Mouse (Mus musculus): ENCODE measurements around the gene Gm42742.

Gene Gm42742

DNA sequence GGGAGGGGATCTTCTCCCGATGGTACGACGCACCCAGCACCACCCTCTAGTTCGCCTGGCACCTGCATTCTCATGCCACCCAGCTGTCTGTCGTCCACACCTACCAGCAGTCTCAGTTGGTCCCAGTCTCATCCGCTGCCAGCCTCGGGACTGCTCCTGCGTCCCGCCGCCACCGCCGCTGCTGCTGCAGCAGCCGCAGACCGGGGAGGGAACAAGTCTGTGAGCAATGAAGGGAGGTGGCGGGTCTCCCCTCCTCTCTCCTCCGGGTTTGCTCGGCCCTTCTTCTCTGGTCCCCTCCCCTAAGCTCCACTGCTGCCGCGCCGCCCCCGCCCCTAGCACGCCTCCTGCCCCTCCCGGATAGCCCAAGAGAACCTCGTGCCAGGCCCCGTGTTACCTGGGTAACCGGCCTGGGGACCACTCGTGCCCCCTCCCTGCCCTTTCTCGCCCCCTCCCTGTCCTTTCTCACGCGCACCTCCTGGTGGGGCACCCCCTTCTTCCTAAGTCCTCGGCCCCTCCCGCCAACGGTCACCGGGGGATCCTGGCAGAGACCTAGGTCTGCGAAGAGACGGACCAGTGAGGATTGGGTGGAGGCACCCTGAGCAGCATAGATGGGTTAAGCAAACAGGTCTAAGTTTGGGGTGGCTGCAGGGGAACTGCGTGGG is at the start of gene Gm42742, which contains the start of gene Prrt2:
Gene Gm42742 (minus strand): TSS at position 197 of the 662 bp plus-strand sequence.
Gene Prrt2 (minus strand): TSS at position 311 of the 662 bp plus-strand sequence.
- DNase-seq (ENCODE audit: low spot score), result peak; percentile 55

- no peak for DNase-seq (ENCODE audit: low spot score)
Measured at GRCm38 (mm10) chr7:127066317-127066716, 45.4 kb upstream of the Gm42742 start.

GRCm38 (mm10) chr7:127065538-127065937 is 44.6 kb upstream of the Gm42742 start:
- DNase-seq (ENCODE audit: low spot score), result no peak

GRCm38 (mm10) chr7:127055026-127055585 is 34.2 kb upstream of the Gm42742 start:
- DNase-seq (ENCODE audit: low spot score), result no peak

DNA sequence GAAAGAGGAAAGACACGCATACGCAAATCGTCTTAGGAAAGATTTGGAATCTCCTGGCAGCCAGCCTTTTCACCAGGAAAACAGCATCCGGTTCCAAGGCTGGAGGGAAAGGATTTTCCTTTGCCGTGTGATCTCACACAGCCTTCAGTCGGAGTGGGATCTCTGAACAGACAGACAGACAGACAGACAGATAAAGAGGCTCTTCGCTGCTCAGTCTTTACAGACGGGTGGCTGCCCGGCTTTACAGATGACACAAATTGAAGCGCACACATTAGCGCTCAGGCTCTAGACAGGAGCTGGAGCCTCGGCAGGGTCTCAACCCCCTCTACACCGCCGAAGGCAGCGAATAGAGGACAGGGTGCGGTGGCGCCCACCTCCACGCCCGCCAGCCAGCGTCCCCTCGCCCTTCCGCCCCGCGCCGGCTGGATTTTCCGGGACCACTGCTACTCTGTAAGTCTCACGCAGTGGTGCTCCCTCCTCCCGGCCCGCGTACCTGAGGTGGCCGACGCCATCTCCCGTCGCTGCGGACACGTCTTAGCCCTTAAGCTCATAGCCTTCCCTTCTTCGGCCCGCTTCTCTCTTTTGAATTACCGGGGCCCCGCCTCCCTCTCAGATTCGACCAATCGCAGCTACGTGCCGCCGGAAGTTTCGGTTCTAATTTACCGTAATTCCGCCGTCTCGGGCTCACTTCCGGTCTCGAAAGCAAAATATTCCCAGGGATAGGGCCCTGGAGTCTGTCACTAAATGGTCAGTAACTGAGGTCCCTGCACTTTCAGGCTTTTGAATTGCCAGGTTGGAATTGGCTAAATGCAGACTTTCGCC is 21.2 kb upstream of the Gm42742 start, which contains the start of gene Kif22:
Gene Kif22 (minus strand): TSS at position 621 of the 822 bp plus-strand sequence.
- DNase-seq (ENCODE audit: low spot score), result peak; percentile 92

DNA sequence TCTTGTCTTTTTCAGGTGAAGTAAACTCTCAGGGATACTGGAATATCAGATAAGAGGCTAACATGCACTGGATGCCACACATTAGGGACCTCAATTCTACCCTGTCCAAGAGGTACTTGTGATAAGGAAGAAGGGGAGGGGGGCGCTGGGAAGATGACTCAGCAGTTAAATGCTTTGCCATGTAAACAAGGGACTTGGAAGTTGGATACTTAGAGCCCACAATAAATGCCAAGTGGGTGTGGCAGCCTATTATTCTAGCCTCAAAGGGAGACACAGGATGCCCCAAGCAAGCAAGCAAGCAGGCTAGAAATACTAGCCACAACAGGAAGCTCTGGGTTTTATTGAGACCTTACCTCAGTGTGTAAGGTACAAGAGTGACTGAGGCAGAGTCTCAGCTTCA is 10.3 kb upstream of the Gm42742 start:
- DNase-seq (ENCODE audit: low spot score), result no peak

DNA sequence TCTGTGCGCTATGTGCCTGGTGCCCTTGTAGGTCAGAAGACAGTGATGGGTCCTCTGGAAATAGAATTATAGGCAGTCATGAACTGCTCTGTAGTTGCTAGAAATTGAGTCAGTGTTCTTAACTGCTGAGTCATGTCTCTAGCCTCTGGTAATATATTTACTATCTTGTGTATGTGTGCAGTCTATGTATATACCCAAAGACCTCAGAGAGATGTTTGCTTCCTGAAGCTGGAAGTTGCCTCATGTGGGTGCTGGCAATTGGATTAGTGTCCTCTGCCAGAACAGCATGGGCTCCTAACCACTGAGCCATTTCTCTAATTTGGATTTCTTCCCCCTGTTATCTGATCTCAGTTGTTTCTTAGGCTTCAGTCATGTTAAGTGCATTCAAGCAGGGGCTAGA is 9.3 kb upstream of the Gm42742 start:
- no peak for DNase-seq (ENCODE audit: low spot score)

DNA sequence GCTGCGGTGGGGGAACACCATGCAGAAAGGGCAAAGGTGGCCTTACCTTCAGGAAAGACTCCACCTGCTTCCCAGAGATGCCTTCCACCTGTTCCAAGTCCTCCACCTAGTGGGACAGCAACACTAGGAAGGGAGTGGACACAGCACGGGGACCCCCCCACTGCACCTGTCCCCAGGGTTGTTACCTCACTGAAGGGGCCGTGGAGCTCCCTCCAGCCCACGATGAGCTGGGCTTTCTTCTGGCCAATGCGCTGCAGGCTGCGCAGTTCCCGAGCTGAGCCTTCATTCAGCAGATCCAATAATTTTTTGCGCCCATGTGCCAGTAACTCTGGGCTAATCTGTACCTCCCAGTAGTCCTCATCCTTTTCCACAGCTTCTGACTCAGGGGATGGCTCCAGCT is 7.0 kb upstream of the Gm42742 start:
- no peak for DNase-seq (ENCODE audit: low spot score)

DNA sequence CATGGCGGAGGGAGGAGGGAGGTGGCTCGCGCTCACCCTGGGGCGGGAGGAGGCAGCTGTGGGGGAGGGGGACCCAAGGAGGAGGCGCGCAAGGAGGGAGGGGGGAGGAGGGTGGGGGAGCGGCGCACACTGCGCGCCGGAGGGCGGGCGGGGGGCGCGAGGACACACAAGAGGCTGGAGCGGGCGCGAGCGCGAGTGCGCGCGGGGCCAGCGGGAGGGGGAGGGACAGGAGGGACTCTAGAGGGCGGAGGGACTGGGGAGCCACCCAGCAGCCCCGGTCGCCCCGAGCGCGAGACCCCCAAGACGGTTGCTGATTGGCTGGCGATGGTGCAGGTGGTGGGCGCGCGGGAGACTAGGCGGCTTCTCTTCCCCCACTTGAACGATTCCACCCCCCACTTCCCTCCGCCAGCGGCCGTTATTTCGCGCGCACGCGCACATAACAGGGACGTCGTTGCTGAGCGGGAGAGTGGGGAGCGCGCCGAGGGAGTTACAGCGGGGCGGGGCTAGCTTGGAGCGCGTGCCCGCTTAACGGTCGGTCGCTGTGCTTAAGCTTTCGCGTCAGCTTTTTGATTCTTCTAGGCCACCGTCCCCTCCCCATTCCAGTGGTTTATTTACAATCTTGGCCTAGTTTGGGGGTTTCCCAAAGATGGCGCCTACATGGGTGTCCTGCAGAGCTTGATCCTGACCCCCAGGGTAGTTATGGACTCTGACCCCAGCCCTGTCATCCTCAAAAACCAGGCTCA is 6.3 kb upstream of the Gm42742 start, which contains the start of gene Maz:
Gene Maz (minus strand): TSS at position 54 of the 743 bp plus-strand sequence.
- peak; percentile 99 for DNase-seq (ENCODE audit: low spot score)

DNA sequence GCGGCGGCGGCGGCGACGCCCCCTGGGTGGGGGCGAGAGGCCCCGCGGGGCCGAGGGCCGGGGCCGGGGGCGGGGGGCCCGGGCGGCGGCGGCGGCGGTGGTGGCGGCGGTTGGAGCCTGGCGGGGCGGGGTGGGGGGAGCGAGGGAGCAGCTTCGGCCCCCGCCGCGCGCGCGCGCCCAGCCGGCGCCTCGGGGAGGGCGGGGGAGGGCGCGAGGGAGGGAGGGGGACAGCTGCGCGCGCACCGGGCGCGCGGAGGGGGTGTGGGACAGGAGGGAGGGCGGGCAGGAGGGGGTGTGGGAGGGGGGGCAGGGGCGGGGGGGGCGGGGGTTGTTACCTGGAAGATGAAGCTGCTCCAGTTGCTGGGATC is 5.7 kb upstream of the Gm42742 start:
- peak; percentile 61 for DNase-seq (ENCODE audit: low spot score)

- no peak for DNase-seq (ENCODE audit: low spot score)
Measured at GRCm38 (mm10) chr7:127026161-127026600, 5.3 kb upstream of the Gm42742 start.

GRCm38 (mm10) chr7:127025556-127026160 is 4.8 kb upstream of the Gm42742 start:
- DNase-seq (ENCODE audit: low spot score), result no peak

- DNase-seq (ENCODE audit: low spot score), result peak; percentile 62
Measured at GRCm38 (mm10) chr7:127024755-127025555, 4.1 kb upstream of the Gm42742 start.

DNA sequence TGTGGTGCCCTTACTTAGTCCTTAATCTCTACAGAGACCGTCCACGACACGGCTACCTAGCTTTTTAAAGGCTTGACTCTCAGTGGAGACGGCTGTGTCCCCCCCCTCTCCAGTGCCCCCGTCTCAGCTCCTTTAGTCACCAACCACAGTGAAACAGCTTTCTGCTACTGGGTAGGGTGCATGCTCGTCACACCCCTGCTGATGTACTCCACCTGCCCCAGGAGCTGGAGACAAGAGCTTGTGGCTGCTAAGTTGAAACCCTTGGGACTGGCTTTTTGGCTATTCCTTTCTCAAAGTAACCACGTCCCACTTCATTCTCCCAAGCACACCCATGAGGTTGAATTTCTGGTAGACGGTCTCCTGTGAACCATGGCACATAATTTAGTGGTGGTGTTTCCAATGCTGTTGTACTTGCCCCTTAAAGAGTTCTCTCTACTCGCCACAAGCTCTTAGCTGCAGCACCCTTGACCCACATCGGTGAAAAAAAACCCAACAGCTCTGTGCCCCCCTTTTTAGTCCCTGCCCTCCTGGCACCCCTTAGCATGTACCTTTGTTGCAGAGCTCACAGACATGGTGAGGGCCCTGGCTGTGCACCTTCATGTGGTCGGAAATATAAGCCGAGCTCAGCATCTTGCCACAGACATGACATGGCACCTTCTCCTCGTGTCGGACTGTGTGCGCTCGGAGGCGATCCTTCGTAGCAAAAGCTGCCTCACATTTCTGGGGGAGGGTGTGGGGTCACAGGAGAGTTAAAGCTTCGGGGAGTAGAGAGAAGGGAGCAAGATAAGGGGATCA is 3.2 kb upstream of the Gm42742 start:
- no peak for DNase-seq (ENCODE audit: low spot score)

DNA sequence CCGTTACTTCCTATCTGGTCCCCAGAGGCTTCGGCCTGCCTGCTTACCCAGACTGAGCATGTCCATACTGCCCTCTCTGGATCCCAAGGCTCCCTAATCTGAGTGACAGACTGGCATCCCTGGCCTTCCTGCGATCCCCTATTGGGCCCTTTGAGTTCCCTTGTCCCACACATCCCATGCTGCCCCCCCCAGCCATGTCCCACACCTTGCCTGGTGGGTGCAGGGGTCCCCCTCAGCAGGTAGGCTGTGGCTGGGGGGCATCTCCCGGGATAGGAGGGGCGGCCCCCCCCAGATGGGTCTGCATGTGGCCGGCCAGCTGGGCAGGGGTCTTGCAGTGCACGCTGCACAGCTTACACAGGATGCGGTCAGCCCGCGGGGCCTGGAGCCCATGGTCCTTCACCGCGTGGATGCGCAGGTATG is 2.4 kb upstream of the Gm42742 start:
- no peak for DNase-seq (ENCODE audit: low spot score)

DNA sequence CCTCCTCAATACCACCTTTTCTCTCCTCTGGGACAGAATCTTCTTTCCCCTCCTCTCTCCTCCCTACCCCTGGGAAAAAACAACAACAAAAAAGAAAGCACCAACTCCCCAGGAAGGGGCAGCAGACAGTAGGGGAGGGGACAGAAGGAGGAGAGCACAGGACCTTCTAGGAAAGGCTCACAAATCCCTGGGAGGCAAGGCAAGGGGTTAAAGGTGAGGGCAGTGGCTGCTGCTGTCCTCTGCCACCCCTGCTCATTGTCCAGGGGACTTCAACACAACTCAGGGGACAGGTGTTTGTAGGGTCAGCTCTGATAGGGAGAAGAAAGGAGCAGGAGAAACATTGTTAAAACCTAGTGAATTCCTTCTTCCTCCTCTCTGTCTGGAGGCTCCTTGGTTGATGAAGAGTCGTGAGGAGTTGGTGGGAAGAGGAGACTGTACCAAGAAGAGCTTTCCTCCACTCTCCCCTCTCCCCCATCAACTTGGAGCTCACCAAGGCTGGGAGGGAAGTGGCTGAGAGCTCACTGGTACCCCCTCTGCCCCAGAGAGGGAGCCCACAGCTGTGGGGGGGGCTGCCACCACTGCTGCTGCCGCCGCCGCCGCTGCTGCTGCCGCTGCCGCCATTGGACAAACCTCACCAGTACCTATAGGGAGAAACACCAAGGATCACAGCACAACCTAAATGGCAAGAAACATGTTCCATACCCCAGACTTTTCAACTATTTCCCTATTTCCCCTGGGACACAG is 1.8 kb upstream of the Gm42742 start:
- DNase-seq (ENCODE audit: low spot score), result no peak

- DNase-seq (ENCODE audit: low spot score), result no peak
Measured at GRCm38 (mm10) chr7:127021563-127022527, 948 bp upstream of the Gm42742 start.

DNA sequence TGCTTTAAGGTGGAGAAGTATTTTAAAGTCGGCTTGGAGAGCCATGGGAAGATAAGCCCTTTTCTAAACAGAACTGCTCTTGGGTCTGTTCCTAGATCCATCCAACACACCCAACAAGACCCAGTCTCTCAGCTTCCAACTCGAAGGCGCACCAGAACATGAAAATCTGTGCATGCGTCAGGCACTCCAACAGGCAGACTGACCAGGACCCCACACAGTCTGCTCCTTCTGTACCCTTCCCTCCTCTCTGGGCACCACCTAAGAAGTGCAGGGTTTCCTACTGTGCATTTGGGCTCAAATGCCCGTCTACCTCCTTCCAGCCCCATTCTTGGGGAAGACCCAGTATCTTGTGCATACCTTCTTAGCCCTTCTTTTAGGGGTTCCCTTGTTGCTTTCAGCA is 406 bp downstream of the Gm42742 start:
- no peak for DNase-seq (ENCODE audit: low spot score)

All from ovary, postnatal 14 days (tissue).